Mouse (Mus musculus) gastrocnemius, adult 8-10 months (tissue): ENCODE results near the gene Rasgef1b. TPM values are rescaled to one million over a fixed set of nuclear protein-coding genes. Genes with fewer than 3 reads are reported as not detected.

Experiments used
- DNase-seq, 2 experiments: peaks; one replicate each; pipeline ENCODE4 v3.0.0; 2022; ENCODE audit warnings: low spot score in 2 of 2
- total RNA-seq, 4 experiments: library from RNA; stranded (reverse); gene quantifications; 2 replicates each; pipeline ENCODE4 v1.2.4; 2022

The Rasgef1b gene
- total RNA-seq, 4 experiments from 2014 or later, result 0.24 to 0.36 (median 0.35) TPM; not detected in 1

- DNase-seq, result no peak
These were observed 184.0 kb downstream of the Rasgef1b start for GRCm38 (mm10) chr5:99544664-99545494.

DNA sequence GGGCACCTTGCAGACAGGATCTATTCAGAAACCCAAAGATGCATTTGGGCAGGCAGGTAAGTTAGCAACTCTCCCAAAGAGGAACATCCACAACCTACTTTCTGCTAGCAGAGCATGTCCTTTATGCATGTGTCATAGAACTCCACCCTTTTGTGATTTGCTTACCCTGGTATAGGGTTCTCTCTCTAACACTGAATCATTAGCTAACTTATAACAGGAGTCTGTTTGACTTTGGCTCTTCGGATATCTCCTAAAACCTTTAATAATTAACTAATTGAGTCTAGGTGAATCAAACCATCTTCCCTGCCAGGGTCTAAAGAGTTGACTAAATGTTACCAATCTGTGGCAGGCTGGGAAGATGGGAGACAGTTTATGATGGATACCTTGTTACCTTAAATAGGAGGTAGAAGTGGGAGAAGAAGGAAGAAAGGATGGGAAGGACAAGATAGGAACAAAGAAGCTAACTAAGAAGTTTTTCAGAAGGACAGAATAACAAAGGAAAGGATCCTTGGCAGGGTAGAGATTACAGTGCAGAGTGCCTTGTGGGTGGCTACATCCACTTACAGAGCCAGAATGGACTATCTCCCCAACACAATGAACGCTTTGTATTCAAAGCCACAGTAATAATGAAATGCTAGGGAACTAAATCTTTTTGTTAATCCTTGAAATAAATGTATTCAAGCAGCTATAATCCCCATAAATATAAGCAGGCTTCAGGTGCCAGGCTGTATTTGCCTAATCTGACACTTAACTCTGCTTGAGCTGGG, 186.7 kb downstream of the Rasgef1b start:
- DNase-seq, result no peak

GRCm38 (mm10) chr5:99541321-99541895, 187.5 kb downstream of the Rasgef1b start:
- DNase-seq, result no peak

DNA sequence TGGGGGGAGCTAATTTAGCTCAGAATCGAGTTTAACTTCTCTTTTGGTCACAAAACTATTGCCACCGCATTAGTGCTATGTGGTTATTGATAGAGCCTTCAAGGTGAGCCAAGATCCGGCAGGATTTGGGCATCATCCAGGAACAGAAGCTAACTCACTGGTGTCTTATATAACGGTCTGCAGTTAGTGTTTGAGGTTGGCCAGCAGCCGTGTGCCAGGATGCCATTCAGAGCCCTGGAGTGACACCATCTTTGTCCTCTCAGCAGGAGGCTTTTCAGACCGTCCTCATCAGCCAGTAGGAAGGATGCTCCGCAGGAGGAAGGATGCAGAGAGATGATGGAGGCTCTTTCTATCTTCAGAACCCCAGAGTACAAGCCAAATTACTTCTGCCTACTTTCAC, 195.4 kb downstream of the Rasgef1b start:
- no peak for DNase-seq

DNA sequence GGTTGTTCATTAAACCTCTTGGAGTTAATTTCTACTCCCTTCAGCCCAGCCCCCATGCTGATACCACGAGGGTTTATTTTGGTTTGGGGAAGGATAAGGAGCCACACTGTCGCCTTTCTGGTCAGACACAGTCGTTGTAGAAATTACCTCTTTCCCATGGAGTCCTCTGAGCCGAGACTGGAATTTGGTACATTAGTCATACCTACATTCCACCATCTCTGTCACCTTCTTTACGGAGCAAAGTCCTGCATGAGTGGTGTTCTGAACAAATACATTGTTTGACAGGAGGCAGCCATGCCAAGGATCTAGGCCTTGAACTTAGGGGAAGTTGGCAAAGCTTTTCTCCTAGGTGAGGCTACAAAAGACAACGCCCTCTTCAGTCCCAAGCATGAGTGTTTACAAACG, 202.1 kb downstream of the Rasgef1b start:
- DNase-seq, result no peak

DNA sequence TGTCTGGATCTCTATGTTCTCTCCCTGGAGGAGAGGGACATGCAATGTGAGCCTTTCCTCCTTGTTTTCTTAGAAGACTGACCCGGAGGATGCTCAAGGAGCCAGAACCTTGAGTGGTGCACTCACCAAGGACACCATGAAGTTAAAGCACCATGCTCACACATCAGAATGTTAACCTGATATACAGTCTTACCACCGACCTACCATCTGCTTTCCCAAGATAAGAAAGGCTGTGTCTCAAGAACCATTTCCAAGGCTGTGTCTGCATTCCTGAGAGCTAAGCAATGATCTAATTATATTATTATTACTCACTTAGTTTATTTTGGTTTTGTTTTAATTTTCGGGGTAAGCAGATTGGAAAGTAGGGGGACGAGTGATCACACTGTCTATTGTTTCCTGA, 203.2 kb downstream of the Rasgef1b start:
- DNase-seq, result no peak

DNA sequence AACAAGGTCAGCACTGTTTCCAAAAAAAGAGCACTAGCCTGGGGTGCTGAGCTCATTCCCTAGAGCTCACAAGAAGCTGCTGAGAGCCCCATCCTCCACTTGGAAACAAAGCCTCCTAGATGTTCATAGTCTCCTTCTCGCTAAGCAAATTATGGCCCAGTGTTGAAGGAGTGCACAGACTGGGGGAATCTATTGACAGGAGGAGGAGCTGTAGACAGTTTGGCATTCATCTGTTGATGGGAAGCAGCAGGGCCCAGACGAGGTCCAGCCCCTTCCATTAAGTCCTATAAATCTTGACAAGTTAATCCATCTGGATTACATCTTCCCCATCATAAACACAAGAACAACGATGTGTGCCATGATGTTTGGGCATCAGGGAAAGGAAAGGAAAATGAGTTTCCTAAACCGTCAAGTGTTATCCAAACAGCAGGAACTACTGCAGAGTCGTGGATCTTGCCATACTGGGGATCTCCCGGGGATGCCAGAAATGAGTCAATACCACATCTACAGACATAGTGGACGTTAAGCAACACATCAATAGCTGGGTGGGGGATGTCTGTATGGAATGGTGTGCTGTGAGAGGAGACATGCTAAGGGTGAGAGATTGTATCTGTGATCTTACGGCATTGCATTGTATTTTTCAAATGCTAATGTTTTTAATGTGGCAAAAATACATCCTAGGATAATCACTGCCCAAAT, 206.1 kb downstream of the Rasgef1b start:
- DNase-seq, result no peak

DNA sequence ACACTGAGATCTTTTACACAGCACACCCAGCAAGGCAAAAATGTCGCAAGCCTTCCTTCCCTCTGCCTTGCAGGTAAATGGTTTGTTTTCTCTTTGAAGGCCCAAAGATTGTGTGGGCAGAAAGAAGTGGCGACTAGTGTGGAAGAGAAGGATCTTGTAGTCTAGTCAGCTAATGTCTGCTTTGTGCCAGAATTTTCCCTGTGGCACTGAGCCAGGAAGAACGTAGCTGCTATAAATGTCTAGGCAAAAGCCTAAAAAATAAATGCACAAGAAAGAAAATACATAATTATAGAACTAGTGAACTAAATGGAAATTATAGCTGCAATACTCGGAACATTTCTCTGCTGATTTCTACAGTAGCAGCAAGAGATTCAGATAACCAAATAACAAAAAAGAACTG, 207.5 kb downstream of the Rasgef1b start:
- no peak for DNase-seq

DNA sequence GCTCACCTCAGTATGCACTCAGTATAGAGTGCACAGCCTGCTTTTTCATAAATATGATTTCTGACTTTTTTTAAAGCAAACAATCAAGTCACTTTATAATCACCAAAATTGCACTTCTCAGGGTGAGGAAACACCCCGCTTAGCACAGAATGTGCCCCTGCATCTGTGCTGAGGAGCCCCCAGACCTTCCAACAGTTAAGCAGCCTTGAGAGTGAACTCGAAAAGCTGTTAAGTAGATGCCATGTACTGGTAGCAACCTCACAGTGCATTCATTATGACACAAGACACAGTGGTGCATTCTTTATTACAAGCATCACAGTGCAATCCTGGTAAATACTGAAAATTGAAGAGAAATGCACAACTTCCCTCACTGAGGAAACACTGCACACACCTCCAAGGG, 209.3 kb downstream of the Rasgef1b start:
- DNase-seq, result no peak

DNA sequence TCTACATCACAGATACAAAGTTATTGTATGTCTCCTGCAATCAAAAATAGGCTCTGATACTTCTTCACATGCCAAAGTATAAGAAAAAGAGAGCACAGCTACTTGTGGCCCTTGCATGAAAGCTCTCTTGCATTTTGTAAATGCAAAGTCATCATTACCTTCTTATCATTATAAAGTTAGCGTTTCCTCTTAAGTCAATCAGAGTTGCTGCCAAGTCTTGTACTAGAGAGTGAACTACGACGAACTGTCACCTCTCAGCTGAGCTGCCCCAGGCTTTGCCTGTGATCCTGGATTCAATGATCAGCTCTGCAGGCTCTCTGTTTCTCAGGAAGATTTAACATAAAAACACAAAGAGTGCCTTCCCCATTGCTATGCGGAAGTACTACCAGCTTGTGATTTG, 209.8 kb downstream of the Rasgef1b start:
- no peak for DNase-seq

DNA sequence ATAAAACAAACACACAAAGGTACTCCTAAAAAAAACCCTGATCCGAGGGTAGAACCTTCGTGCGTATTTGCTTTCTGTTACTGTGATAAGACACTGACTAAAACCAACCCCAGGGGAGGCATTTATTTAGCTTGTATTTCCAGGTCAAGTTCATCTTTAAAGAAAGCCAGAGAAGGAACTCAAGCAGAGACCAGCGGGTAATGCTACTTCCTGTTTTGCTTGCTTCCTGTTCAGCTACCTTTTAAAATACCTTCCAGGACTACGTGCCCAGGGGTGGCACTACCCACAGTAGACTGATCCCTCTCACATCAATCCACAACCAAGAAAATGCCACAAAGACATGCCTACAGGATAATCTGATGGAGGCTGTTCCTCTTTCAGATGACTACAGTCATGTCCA, 212.7 kb downstream of the Rasgef1b start:
- DNase-seq, result no peak

DNA sequence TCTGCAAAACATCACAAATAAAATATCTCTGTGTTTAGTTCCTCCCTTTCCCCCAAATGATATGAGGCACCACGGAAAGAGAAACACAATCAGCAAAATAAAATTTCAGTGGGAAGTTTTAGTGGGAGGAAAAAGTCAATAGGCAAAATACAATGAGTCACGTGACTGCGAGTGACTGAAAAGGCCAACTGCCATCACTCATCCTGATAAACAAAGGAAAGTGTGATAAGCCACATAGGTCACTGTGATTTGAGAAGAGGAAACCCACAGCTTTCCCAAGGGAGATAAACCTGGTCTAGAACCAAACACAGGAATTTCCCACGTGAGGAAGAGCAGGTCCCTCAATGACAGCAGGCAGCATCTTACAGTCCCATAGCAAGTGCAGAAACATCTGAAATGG, 213.1 kb downstream of the Rasgef1b start:
- DNase-seq, result no peak

GRCm38 (mm10) chr5:99513209-99513880, 215.5 kb downstream of the Rasgef1b start:
- DNase-seq, result no peak

DNA sequence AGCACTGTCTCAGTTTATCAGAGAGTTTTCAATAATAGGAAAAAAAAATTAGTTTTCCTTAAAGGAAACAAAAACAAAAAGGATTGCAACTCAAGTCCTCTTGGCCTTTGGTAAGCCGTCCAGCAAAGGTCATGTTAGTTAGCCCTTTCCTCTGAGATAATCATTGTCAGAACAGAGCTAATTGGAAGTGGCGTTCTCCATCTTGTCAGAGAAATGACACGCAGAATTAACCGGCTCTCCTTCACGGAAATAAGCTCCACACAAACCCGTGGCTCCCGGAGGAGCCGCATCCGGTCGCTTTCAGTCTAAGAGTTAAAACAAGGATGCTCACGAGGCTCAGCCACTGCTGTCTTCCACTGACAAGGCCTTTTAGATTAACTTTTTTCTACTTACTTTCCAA, 217.8 kb downstream of the Rasgef1b start:
- DNase-seq, result no peak

GRCm38 (mm10) chr5:99506109-99506508, 222.8 kb downstream of the Rasgef1b start:
- DNase-seq, result no peak

- no peak for DNase-seq
These were observed 224.5 kb downstream of the Rasgef1b start for GRCm38 (mm10) chr5:99504349-99504830.

DNA sequence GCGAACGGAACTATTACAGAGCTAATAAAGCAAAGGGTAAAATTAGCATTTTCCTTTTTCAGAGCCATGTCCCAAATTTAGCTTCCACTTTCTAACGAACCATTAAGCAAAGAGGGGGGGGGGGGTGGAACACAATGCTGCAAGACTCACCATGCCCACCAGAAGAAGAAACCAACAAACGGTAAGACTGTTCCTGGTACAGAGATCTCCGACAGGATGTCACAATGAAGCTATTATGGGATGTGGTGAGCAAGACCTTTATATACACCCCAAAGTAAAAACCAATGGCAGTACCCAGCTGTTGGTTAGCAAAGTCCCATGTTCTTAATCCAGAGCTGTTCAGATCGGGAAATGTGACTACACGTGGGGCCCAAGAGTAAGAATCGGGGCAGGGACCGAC, 226.2 kb downstream of the Rasgef1b start:
- no peak for DNase-seq

DNA sequence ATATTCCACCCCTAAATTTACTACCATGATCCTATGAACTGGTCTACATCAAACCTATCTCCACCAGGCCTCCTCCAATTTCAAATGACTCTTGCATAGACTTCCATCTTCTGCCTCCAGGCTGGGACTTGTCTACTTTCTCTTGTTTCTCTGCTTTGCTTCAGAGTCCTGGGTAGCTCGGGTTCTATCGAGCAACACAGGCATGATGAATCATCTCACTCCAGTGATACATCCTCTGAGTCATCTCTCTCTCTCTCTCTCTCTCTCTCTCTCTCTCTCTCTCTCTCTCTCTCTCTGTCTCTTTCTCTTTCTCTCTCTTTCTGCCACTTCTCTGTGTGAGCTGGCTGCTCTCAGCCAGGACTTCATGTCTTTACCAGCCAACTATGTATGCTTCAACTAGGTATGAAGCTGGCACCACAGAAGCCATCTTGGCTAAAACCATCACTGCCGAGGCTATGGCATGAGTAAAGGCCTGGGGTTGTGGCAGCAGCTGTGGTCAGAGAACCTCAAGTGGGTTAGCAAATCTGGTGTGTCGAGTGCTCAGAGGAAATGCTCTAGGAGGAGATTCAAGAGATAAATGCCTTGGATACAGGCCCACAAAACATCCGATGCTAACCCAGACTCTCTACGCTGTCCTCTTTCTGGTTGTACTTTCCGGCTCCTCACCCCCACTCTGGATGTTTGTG, 229.3 kb downstream of the Rasgef1b start:
- DNase-seq, result no peak

GRCm38 (mm10) chr5:99497856-99498255, 231.0 kb downstream of the Rasgef1b start:
- no peak for DNase-seq
